Mouse (Mus musculus) hindbrain, embryonic 15.5 days (tissue): ENCODE data around the gene Ap1s1. TPM values are rescaled to one million over a fixed set of nuclear protein-coding genes. Genes with fewer than 3 reads are reported as not detected.
A peak's percentile ranks its signal among the peaks of the same experiment; 100 is the strongest.

Experiments used
- ATAC-seq: fragments of 200-750 bp; cut with Nextera tagmentation; 2 replicates; pipeline ENCODE4 v1.8.0; 2017; ENCODE audit warnings: low read depth, moderate number of reproducible peaks, moderate TSS enrichment; ENCODE audit not compliant: low FRiP score
- H3K27ac ChIP-seq: fragments of 300-500 bp; sonication (generic); replicated peaks from 2 replicates; pipeline ENCODE4 v1.5.1; 2015; ENCODE audit warnings: mild to moderate bottlenecking, inconsistent platforms
- H3K27me3 ChIP-seq: fragments of 300-500 bp; sonication (generic); 2 replicates; pipeline ENCODE4 v1.6.1; 2015; ENCODE audit warnings: control low read depth, inconsistent platforms
- H3K36me3 ChIP-seq: fragments of 300-500 bp; sonication (generic); 2 replicates; pipeline ENCODE4 v1.6.1; 2015; ENCODE audit warnings: control low read depth, inconsistent platforms
- H3K4me1 ChIP-seq: fragments of 300-500 bp; sonication (generic); replicated peaks from 2 replicates; pipeline ENCODE4 v1.6.1; 2015; ENCODE audit warnings: control low read depth, inconsistent platforms
- H3K4me2 ChIP-seq: fragments of 300-500 bp; sonication (generic); 2 replicates; pipeline ENCODE4 v1.6.1; 2015; ENCODE audit warnings: moderate library complexity, mild to moderate bottlenecking, inconsistent platforms
- H3K4me3 ChIP-seq: fragments of 300-500 bp; sonication (generic); 2 replicates; pipeline ENCODE4 v1.5.1; 2015; ENCODE audit warnings: mild to moderate bottlenecking, inconsistent platforms
- H3K9ac ChIP-seq: fragments of 300-500 bp; sonication (generic); 2 replicates; pipeline ENCODE4 v1.6.1; 2015; ENCODE audit warnings: inconsistent platforms
- H3K9me3 ChIP-seq: fragments of 300-500 bp; sonication (generic); 2 replicates; pipeline ENCODE4 v1.6.1; 2016; ENCODE audit warnings: control low read depth, inconsistent platforms
- WGBS: fragments of 180-500 bp; shearing (Covaris S2); methylation state at CpG from one replicate; pipeline ENCODE4 v1.1.7; 2015; 5-methylcytosine and 5-hydroxymethylcytosine counted together
- polyA plus RNA-seq: library from polyadenylated mRNA; unstranded; fragments of >200 nt; fragmentation: Nextera tagmentation; extraction: Ambion mirVana; gene quantifications from 2 replicates; pipeline ENCODE4 v1.2.1, GENCODE M21; 2015

The Ap1s1 gene
- polyA plus RNA-seq, 1 experiment from 2014 or later = 239 TPM

DNA sequence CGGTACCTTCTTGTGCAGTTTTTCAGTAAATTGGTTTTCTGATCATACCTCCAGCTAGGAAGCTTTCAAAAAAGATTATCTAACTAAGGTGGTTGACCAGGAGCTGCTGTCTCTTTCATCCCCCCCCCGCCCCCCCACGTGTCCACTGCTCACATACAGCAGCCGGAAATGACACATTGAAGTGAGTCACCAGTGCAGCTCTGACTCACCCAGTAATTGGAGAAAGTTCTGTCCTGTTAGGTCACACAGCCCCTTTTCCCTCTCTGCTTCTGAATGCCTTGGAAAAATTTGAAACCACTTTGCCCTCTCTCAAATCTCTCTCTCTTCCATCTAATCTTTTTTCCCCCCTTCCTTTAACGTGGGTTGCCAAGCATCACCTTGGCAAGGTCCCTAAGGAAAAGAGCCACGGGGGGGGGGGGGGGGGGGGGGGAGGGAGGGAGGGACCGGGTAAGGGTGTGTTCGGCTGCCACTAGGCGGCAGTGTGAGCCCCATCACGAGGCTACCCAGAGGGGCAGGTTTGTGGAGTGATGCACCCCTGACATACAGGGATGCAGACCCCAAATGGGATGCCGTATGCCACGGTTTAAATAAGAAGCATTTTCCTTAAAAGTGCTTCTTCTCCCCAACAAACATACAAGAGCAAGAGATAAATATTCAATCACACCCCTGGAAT is 16.0 kb upstream of the Ap1s1 start:
- no peaks in the 10 kb centered on the region for H3K36me3 ChIP-seq
- no peaks in the 10 kb centered on the region for H3K4me1 ChIP-seq
- H3K27ac ChIP-seq = no peak overlapping the region
- H3K9ac ChIP-seq = no peak overlapping the region
- ATAC-seq = no peak
- no peak overlapping the region for H3K4me3 ChIP-seq
- H3K4me2 ChIP-seq = no peak overlapping the region
- no peaks in the 10 kb centered on the region for H3K27me3 ChIP-seq
- WGBS = 30% methylated on average over 11 of the region's 12 CpGs
- no peaks in the 10 kb centered on the region for H3K9me3 ChIP-seq

DNA sequence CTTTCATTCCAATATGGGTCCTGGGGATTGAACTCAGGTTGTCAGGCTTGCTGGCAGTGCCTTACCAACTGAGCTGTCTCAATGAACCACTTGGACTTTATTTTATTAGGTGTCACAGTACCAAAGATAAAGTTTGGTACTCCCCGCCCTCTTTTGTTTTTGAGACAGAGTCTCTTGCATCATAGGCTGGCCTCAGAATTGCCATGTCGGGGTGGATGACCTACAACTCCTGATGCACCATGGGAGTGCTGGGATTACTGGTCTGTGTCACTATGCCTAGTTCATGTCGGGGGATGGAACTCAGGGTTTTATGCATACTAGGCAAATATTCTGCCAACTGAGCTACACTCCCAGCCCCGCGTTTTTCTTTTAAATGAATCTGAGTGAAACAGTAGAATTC is 8.9 kb upstream of the Ap1s1 start:
- Histone ChIP-seq H3K4me2 (no peak overlapping the region), H3K9me3 (no peaks in the 10 kb centered on the region), H3K4me3 (no peak overlapping the region), H3K27ac (no peak overlapping the region), H3K27me3 (no peaks in the 10 kb centered on the region), H3K36me3 (no peaks in the 10 kb centered on the region), H3K4me1 (no peaks in the 10 kb centered on the region), H3K9ac (no peak overlapping the region)
- WGBS = 91% methylated on average over 5 of the region's 5 CpGs
- no peak for ATAC-seq

DNA sequence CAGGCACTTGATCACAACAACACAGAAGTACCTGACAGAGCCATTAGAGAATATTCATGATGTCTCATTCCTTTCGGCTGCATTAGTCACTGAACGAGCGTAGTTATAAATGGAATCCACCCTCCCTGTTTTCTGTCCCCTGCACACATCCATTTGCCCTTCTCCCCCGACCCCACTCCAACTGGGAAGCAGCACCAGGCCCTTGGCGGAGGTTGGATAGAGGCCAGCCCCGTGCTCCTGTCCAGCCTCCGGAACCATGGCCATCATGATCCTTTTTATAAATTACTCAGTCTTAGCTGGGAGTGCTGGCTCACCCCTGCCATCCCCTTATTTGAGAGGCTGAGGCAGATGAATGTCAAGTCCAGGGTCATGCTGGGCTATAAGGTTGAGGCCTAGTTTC is 8.4 kb upstream of the Ap1s1 start:
- no peak overlapping the region for H3K4me2 ChIP-seq
- H3K9me3 ChIP-seq = no peaks in the 10 kb centered on the region
- no peak overlapping the region for H3K27ac ChIP-seq
- no peak for ATAC-seq
- H3K27me3 ChIP-seq = no peaks in the 10 kb centered on the region
- no peak overlapping the region for H3K4me3 ChIP-seq
- H3K4me1 ChIP-seq = no peaks in the 10 kb centered on the region
- no peak overlapping the region for H3K9ac ChIP-seq
- H3K36me3 ChIP-seq = no peaks in the 10 kb centered on the region
- WGBS = 89% methylated on average over 7 of the region's 7 CpGs

DNA sequence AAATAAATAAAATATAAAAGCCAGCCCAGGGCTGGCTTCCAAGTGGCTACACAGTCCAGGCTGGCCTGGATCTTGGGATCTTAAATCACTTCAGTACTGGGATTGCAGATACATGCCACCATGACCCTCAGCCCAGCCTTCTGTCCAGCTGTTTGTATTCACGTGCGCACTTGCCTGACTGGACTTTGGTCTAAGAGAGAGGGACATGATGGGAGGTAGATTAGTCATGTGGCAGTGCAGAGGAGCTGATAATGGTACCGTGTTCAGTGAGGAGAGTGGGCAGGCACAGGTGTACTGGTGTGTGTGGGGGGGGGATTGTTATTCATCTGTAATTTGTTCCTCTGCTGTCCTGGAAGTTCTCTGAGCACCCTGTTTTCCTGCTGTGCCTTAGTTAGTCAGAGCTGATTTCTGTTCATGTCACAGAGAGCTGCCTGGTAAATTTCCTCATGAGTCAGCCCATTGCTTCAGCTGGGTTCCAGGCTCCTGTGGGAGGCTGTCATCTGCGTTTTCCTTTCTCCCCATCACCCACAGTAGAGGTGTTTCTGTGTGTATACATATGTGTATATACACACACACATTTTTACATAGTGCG is 6.1 kb upstream of the Ap1s1 start:
- H3K27me3 ChIP-seq = no peaks in the 10 kb centered on the region
- no peak overlapping the region for H3K9ac ChIP-seq
- no peaks in the 10 kb centered on the region for H3K9me3 ChIP-seq
- no peaks in the 10 kb centered on the region for H3K4me1 ChIP-seq
- 87% methylated on average over 5 of the region's 5 CpGs for WGBS
- ATAC-seq = no peak
- no peaks in the 10 kb centered on the region for H3K36me3 ChIP-seq
- no peak overlapping the region for H3K4me3 ChIP-seq
- no peak overlapping the region for H3K27ac ChIP-seq
- no peak overlapping the region for H3K4me2 ChIP-seq

DNA sequence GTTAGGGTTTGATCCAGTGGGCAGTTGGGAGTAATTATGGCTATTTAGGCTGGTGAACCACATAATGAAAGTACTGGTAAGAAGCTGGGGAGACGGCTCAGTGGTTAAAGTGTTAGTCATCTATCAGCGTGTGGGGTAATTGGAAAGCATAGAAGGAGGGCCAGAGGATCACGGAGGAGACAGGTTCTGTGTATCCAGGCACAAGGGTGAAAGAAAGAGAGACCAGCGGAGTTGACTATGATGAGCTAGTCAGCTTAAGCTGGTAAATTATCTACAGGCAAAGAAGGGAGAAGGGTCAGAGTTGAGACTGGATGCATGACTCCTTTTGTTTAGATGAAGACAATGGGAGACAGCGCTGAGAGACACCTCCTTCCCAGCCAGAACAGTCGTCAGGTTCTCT is 5.2 kb upstream of the Ap1s1 start:
- no peak overlapping the region for H3K4me3 ChIP-seq
- no peak for ATAC-seq
- no peak overlapping the region for H3K9ac ChIP-seq
- peaks cover 6% of the 10 kb centered on the region for H3K4me1 ChIP-seq
- H3K27me3 ChIP-seq = no peaks in the 10 kb centered on the region
- no peaks in the 10 kb centered on the region for H3K9me3 ChIP-seq
- WGBS = 34% methylated on average over 6 of the region's 6 CpGs
- H3K4me2 ChIP-seq = no peak overlapping the region
- no peaks in the 10 kb centered on the region for H3K36me3 ChIP-seq
- no peak overlapping the region for H3K27ac ChIP-seq

DNA sequence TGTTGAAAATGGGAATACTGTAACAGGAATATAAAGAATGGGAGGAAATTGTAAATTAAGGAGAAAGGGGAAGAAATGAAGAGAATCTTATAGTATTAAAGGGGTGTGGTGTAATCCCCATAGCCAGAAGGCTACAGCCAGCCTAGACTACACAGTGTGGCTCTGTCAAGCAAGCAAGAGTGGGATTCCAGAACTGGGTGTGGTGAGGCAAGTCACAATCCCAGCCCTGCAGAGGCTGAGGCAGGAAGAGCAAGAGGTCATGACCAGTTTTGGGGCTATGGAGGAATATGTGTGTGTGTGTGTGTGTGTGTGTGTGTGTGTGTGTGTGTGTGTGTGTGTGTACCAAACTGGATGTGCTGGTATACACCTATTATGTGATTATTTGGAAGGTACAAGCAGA is 1.1 kb upstream of the Ap1s1 start:
- Histone ChIP-seq H3K9ac (no peak overlapping the region), H3K27me3 (no peaks in the 10 kb centered on the region), H3K36me3 (peaks cover 8% of the 10 kb centered on the region), H3K9me3 (no peaks in the 10 kb centered on the region), H3K4me1 (peaks cover 14% of the 10 kb centered on the region), H3K4me2 (no peak overlapping the region), H3K27ac (no peak overlapping the region), H3K4me3 (no peak overlapping the region)
- no peak for ATAC-seq

DNA sequence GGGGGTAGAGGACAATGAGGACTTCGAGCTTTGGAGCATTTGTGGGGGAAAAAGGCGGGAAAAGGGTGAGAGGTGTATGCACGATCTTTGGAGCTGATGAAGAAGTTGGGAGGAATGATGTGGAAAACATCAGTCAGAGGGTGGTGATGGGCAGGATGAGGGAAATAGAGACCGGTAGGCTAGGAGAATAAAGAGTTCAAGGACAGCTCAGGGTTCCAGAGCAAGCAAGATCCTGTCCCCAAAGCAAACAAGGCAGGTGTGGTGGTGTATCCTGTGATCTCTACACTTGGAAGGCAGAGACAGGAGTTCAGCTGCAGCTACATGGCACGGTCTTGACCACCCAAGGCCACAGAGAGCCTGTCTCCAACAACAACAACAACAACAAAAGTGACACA is 386 bp upstream of the Ap1s1 start:
- WGBS = 18% methylated on average over 5 of the region's 5 CpGs

DNA sequence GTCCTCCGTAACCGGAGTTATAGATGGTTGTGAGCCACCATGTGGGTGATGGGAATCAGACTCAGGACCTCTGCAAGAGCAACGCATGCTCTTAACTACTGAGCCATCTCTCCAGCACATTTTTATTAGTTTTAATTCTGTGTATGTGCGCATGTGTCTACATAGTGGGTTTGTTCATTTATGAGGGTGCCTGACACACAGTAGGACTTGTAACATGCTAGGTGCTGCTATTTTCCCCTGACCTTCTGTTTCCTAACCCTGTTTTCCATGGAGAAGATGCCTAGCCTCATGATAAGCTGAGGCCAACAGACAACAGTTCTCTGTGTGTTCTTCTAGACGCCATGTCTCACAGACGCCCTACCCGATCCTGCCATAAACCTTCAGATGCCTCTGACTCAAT is 1.9 kb downstream of the Ap1s1 start:
- Histone ChIP-seq H3K36me3 (peaks cover 32% of the 10 kb centered on the region), H3K9me3 (no peaks in the 10 kb centered on the region), H3K27ac (no peak overlapping the region), H3K9ac (no peak overlapping the region), H3K4me3 (no peak overlapping the region), H3K27me3 (no peaks in the 10 kb centered on the region), H3K4me2 (no peak overlapping the region), H3K4me1 (peaks cover 14% of the 10 kb centered on the region)
- no peak for ATAC-seq
- 96% methylated on average over 7 of the region's 7 CpGs for WGBS

More for the DNA sequence above, 386 bp upstream of the Ap1s1 start:
- Histone ChIP-seq H3K4me1 (peaks cover 14% of the 10 kb centered on the region), H3K4me2 (peak overlapping the region; percentile 77), H3K9ac (no peak overlapping the region), H3K27me3 (no peaks in the 10 kb centered on the region), H3K9me3 (no peaks in the 10 kb centered on the region), H3K4me3 (peak overlapping the region; percentile 61), H3K27ac (peak overlapping the region; percentile 77), H3K36me3 (peaks cover 15% of the 10 kb centered on the region)
- ATAC-seq = no peak; the same call in 1 of the 2 replicates

DNA sequence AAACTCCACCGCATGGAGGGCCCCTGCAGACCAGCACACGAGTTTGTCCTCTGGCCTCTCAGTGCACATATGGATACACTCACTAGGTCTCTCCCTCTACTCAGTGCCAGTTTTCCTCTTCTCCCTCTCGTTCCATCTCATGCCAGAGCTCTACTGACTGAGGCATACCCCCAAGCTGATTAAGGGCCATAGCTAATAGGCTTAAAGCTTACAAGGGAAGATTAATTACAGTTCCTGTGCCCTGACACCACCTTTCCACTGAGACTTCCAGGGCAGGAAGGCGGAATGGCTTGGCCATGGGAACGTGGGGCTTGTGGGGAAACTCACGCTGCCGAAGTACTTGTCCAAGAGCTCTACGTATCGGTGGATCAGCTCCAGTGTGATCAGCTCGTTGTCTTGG is 4.5 kb downstream of the Ap1s1 start:
- Histone ChIP-seq H3K9me3 (no peaks in the 10 kb centered on the region), H3K27ac (no peak overlapping the region), H3K36me3 (peaks cover 56% of the 10 kb centered on the region), H3K27me3 (no peaks in the 10 kb centered on the region), H3K4me2 (no peak overlapping the region), H3K4me3 (no peak overlapping the region), H3K4me1 (peaks cover 12% of the 10 kb centered on the region), H3K9ac (no peak overlapping the region)
- ATAC-seq = no peak
- WGBS = 89% methylated on average over 10 of the region's 10 CpGs

DNA sequence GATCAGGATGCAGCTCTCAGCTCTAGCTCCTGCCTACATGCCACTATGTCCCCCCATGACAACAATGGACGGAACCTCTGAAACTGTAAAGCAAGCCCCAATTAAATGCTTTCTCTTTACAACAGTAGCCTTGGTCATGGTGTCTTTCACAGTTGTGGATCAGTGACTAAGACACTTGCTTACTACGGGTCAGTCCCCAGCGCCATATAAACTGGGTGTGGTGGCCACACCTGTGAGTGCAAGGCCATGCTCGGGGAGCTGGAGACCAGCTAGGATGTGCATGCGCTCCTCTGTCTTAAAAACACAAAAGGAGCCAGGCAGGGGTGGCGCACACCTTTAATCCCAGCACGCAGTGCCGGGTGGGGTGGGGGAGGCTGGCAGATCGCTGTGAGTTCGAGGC is 6.5 kb downstream of the Ap1s1 start:
- no peak for ATAC-seq
- no peak overlapping the region for H3K4me3 ChIP-seq
- peaks cover 62% of the 10 kb centered on the region for H3K36me3 ChIP-seq
- no peak overlapping the region for H3K27ac ChIP-seq
- H3K9ac ChIP-seq = no peak overlapping the region
- H3K9me3 ChIP-seq = no peaks in the 10 kb centered on the region
- no peaks in the 10 kb centered on the region; the same call in 1 of the 2 replicates for H3K4me1 ChIP-seq
- no peaks in the 10 kb centered on the region for H3K27me3 ChIP-seq
- no peak overlapping the region for H3K4me2 ChIP-seq
- 96% methylated on average over 10 of the region's 10 CpGs for WGBS

DNA sequence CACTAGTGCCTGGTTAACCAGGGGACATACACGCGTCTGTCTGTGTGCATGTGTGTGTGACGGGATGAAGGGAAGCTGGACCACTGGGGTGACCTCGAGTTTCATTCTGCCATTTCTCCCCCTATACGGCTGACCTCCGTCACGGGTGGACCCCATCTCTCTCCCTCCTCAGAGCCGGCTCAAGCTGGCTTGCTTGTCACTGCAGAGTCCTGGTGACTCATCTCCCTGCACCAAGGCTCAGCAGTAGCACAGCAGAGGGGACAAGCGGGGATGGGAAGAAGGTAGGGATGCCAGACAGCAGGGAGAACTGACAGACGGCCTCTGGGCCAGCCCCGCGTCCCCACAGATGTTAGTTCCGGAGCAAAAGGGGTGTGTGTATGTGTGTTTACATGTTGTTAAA is 9.7 kb downstream of the Ap1s1 start:
- peaks cover under 1% of the 10 kb centered on the region; the same call in 1 of the 2 replicates for H3K27me3 ChIP-seq
- H3K27ac ChIP-seq = no peak overlapping the region
- 86% methylated on average over 13 of the region's 13 CpGs for WGBS
- no peak for ATAC-seq
- H3K36me3 ChIP-seq = peaks cover 46% of the 10 kb centered on the region
- no peak overlapping the region for H3K4me2 ChIP-seq
- no peak overlapping the region for H3K4me3 ChIP-seq
- H3K9me3 ChIP-seq = no peaks in the 10 kb centered on the region
- no peak overlapping the region for H3K9ac ChIP-seq
- H3K4me1 ChIP-seq = peaks cover 18% of the 10 kb centered on the region

DNA sequence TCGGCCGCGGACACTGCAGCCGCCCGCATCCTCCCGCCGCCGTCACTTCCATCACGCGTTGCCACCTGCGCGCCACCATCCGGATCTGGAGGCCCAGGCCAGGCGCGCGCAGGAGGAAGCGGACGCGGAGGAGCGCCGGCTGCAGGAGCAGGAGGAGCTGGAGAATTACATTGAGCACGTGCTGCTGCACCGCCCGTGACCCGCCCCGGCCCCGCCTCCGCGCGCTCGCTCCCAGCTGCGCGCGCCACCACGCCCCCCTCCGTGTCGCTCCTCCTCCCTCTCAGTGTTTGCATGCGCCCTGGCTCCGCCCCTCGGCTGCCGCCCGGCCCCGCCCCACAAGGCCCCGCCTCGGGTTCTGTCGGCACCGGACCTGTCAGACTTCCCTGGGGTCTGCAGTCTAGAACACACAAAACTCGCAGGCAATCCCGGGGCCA is 13.3 kb downstream of the Ap1s1 start:
- Histone ChIP-seq H3K4me1 (peaks cover 38% of the 10 kb centered on the region), H3K27me3 (peaks cover 16% of the 10 kb centered on the region), H3K36me3 (peaks cover 18% of the 10 kb centered on the region), H3K9ac (peak overlapping the region; percentile 53), H3K4me2 (peak overlapping the region; percentile 99), H3K4me3 (peak overlapping the region; percentile 58), H3K9me3 (no peaks in the 10 kb centered on the region), H3K27ac (peak overlapping the region; percentile 61)
- WGBS = 0% methylated on average over 19 of the region's 49 CpGs
- peak; percentile 68 for ATAC-seq
